Mouse (Mus musculus): ENCODE data around the gene Bfsp2. TPM values are rescaled to one million over a fixed set of nuclear protein-coding genes. Genes with fewer than 3 reads are reported as not detected.

Gene Bfsp2
- polyA plus RNA-seq, 1 experiment from 2014 or later: 0.35 TPM

- no peak for TF ChIP-seq CTCF (IDR thresholded peaks at IDR 0.05; ENCODE audit: low read depth)
- no peaks in the 10 kb centered on the region for H3K27me3 ChIP-seq (replicated peaks; ENCODE audit: control insufficient read depth, insufficient read depth, low read length)
- no peaks in the 10 kb centered on the region for H3K36me3 ChIP-seq (ENCODE audit: control insufficient read depth, insufficient read depth)
- no peak overlapping the region for H3K4me2 ChIP-seq (replicated peaks; ENCODE audit: low read depth)
- H3K4me3 ChIP-seq (ENCODE audit: low read depth, low read length): no peak overlapping the region
- H3K9me3 ChIP-seq (ENCODE audit: control insufficient read depth): no peaks in the 10 kb centered on the region
- H3K4me1 ChIP-seq (replicated peaks; ENCODE audit: control insufficient read depth, insufficient read depth, low read length): no peaks in the 10 kb centered on the region
- ATAC-seq: peak; percentile 93
- WGBS: 38% methylated on average over 6 of the region's 6 CpGs
- no peak overlapping the region for H3K9ac ChIP-seq (ENCODE audit: low read depth, low read length)
- H3K27ac ChIP-seq (ENCODE audit: low read depth, low read length): no peak overlapping the region; the same call in 1 of the 2 replicates
Measured at GRCm38 (mm10) chr9:103475414-103475813, 4.8 kb downstream of the Bfsp2 start.

DNA sequence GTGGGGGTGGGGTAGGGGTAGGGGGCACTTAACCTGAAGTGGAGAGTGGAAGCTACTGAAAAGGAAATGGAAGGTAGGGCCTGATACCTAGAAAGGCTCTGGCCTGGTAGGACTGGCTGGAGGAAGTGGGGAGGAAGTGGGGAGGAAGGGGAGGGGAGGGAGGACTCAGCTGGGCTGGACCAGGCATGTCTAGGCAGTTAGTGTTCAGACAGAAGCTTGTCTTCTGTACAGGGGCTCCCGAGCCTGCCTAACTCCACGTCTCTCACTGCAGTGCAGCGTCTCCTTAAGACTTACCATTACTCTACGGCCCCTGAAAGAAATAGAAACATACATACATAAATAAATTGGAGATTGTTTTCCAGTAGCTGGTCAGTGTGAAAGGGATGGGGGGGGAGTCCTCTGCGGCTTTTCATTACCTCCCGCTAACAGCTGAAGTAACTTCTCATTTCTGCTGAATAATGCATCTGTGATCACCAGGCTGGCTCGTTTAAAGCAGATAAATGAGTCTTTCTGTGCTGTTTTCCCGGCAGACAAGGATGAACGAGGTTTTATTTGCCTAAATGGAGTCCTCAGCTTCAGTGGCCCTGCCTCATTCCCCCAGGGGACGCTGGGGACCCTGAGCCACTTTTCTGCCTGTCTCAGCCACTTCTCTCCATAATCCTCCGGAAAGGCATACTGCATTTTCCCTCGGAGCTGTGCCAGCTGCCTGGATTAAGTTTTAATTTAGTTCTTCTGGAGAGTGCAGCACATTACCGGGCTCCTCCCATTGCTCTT is 6.1 kb downstream of the Bfsp2 start:
- WGBS: 43% methylated on average over 13 of the region's 13 CpGs
- TF ChIP-seq CTCF (IDR thresholded peaks at IDR 0.05; ENCODE audit: low read depth): no peak
- Histone ChIP-seq H3K27me3 (replicated peaks; ENCODE audit: control insufficient read depth, insufficient read depth, low read length) (no peaks in the 10 kb centered on the region), H3K9me3 (ENCODE audit: control insufficient read depth) (no peaks in the 10 kb centered on the region), H3K4me2 (replicated peaks; ENCODE audit: low read depth) (no peak overlapping the region; the same call in 1 of the 2 replicates), H3K27ac (ENCODE audit: low read depth, low read length) (no peak overlapping the region), H3K4me3 (ENCODE audit: low read depth, low read length) (no peak overlapping the region), H3K9ac (ENCODE audit: low read depth, low read length) (no peak overlapping the region), H3K36me3 (ENCODE audit: control insufficient read depth, insufficient read depth) (no peaks in the 10 kb centered on the region), H3K4me1 (replicated peaks; ENCODE audit: control insufficient read depth, insufficient read depth, low read length) (no peaks in the 10 kb centered on the region)
- ATAC-seq: no peak

DNA sequence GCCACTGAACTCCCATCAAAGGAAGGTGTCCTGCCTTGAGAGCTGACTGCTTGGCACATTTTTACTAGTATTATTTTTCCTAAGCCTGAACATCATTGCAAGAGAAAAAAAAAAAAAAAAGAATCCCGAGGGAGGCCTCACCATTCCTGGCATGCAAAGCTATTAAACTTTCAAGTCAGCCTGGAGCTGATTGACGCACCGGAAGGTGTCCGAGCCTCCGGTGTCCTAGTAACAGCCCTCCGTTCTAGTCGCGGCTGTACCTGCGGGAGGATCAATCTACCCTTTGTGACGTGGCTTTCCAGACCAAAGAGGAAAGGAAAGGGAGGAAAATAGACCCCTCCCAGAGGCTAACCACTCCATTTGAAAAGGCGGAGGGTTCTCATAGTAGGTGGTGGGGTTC is 8.4 kb downstream of the Bfsp2 start:
- Histone ChIP-seq H3K4me1 (replicated peaks; ENCODE audit: control insufficient read depth, insufficient read depth, low read length) (no peaks in the 10 kb centered on the region), H3K36me3 (ENCODE audit: control insufficient read depth, insufficient read depth) (no peaks in the 10 kb centered on the region), H3K9ac (ENCODE audit: low read depth, low read length) (no peak overlapping the region), H3K9me3 (ENCODE audit: control insufficient read depth) (no peaks in the 10 kb centered on the region), H3K4me3 (ENCODE audit: low read depth, low read length) (no peak overlapping the region), H3K27ac (ENCODE audit: low read depth, low read length) (no peak overlapping the region), H3K27me3 (replicated peaks; ENCODE audit: control insufficient read depth, insufficient read depth, low read length) (no peaks in the 10 kb centered on the region), H3K4me2 (replicated peaks; ENCODE audit: low read depth) (peak overlapping the region; percentile 17; the same call in 1 of the 2 replicates)
- TF ChIP-seq CTCF (IDR thresholded peaks at IDR 0.05; ENCODE audit: low read depth): no peak
- ATAC-seq: no peak
- WGBS: 20% methylated on average over 11 of the region's 11 CpGs

GRCm38 (mm10) chr9:103469516-103469915 is 10.7 kb downstream of the Bfsp2 start:
- Histone ChIP-seq H3K9ac (ENCODE audit: low read depth, low read length) (no peak overlapping the region), H3K36me3 (ENCODE audit: control insufficient read depth, insufficient read depth) (no peaks in the 10 kb centered on the region), H3K4me3 (ENCODE audit: low read depth, low read length) (no peak overlapping the region), H3K9me3 (ENCODE audit: control insufficient read depth) (no peaks in the 10 kb centered on the region), H3K27me3 (replicated peaks; ENCODE audit: control insufficient read depth, insufficient read depth, low read length) (no peaks in the 10 kb centered on the region), H3K27ac (ENCODE audit: low read depth, low read length) (no peak overlapping the region), H3K4me1 (replicated peaks; ENCODE audit: control insufficient read depth, insufficient read depth, low read length) (no peaks in the 10 kb centered on the region), H3K4me2 (replicated peaks; ENCODE audit: low read depth) (no peak overlapping the region)
- TF ChIP-seq CTCF (IDR thresholded peaks at IDR 0.05; ENCODE audit: low read depth): peak; percentile 70
- WGBS: 64% methylated on average over 5 of the region's 5 CpGs
- ATAC-seq: no peak

DNA sequence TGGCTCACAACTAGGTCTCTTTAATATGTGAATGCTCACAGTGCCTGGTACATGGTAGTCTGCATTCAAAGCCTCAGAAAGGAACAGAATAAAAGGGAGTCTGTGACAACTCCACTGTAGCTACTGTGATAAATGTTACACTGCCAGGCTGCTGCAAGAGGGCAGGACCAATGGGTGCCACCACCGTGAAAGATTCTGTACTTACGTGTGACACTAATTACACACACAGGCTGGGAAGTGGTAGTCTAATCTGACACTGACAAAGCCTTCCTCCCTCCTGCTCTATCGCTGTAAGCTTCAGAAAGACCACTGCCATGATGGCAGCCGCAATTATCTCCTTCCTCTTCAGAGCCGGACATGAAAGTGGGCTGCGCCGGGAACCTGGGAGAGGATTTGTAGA is 11.3 kb downstream of the Bfsp2 start:
- 85% methylated on average over 7 of the region's 7 CpGs for WGBS
- H3K9me3 ChIP-seq (ENCODE audit: control insufficient read depth): no peaks in the 10 kb centered on the region
- H3K4me1 ChIP-seq (replicated peaks; ENCODE audit: control insufficient read depth, insufficient read depth, low read length): no peaks in the 10 kb centered on the region
- H3K36me3 ChIP-seq (ENCODE audit: control insufficient read depth, insufficient read depth): no peaks in the 10 kb centered on the region
- no peak overlapping the region for H3K27ac ChIP-seq (ENCODE audit: low read depth, low read length)
- no peak overlapping the region for H3K9ac ChIP-seq (ENCODE audit: low read depth, low read length)
- no peak overlapping the region for H3K4me3 ChIP-seq (ENCODE audit: low read depth, low read length)
- TF ChIP-seq CTCF (IDR thresholded peaks at IDR 0.05; ENCODE audit: low read depth): no peak
- H3K27me3 ChIP-seq (replicated peaks; ENCODE audit: control insufficient read depth, insufficient read depth, low read length): no peaks in the 10 kb centered on the region
- H3K4me2 ChIP-seq (replicated peaks; ENCODE audit: low read depth): no peak overlapping the region
- no peak for ATAC-seq

DNA sequence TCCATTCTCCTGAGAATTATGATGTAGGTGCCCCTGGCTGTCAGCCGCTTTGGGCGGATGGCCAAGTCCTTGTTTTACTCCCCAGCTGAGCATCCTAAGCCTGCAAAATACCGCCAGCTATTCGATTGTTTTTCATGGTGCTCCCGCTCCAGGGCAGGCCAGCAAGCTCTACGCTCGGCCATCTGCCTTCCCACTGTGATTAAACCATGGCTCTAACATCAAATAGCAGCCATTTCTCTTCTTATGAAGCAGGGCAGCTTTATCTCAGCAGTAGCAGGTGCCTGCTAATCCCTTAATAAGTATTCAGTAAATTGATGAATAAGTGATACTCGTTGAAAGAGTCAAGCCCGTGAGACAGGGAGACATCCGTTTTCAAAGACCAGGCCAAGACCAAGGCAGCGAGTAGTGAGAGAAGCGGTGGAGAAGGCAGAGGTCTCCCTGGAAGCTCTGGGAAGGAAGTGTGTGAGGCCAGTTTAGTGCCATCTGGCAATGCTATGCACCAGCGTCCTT is 14.5 kb downstream of the Bfsp2 start:
- no peak for TF ChIP-seq CTCF (IDR thresholded peaks at IDR 0.05; ENCODE audit: low read depth)
- Histone ChIP-seq H3K27me3 (replicated peaks; ENCODE audit: control insufficient read depth, insufficient read depth, low read length) (no peaks in the 10 kb centered on the region), H3K4me2 (replicated peaks; ENCODE audit: low read depth) (no peak overlapping the region), H3K4me1 (replicated peaks; ENCODE audit: control insufficient read depth, insufficient read depth, low read length) (no peaks in the 10 kb centered on the region), H3K36me3 (ENCODE audit: control insufficient read depth, insufficient read depth) (no peaks in the 10 kb centered on the region), H3K9me3 (ENCODE audit: control insufficient read depth) (no peaks in the 10 kb centered on the region), H3K4me3 (ENCODE audit: low read depth, low read length) (no peak overlapping the region), H3K27ac (ENCODE audit: low read depth, low read length) (no peak overlapping the region), H3K9ac (ENCODE audit: low read depth, low read length) (no peak overlapping the region)
- ATAC-seq: no peak
- WGBS: 77% methylated on average over 13 of the region's 13 CpGs

All from intestine, postnatal 0 days (tissue).